Mouse (Mus musculus) lung, adult 2 months (tissue): ENCODE measurements around the gene BC029722. TPM values are rescaled to one million over a fixed set of nuclear protein-coding genes. Genes with fewer than 3 reads are reported as not detected.

Experiments used
- DNase-seq: peaks from one replicate; pipeline ENCODE4 v3.0.0; 2022
- H3K4me1 ChIP-seq: fragments of 200-500 bp; 2 replicates; pipeline ENCODE4 v1.6.1; 2011; ENCODE audit warnings: low read length; ENCODE audit not compliant: control insufficient read depth, insufficient read depth
- H3K4me3 ChIP-seq: fragments of 200-500 bp; replicated peaks from 2 replicates; pipeline ENCODE3; 2011; ENCODE audit warnings: low read depth, mild to moderate bottlenecking, control low read depth, low read length; ENCODE audit errors: extremely low read depth
- CTCF ChIP-seq: fragments of 200-500 bp; IDR thresholded peaks from 2 replicates; pipeline ENCODE4 v1.5.1; 2011; ENCODE audit warnings: mild to moderate bottlenecking, low read length, control low read depth; ENCODE audit not compliant: insufficient read depth
- POLR2A ChIP-seq: fragments of 200-500 bp; IDR thresholded peaks from 2 replicates; pipeline ENCODE4 v1.6.1; 2011; ENCODE audit warnings: low read depth, mild to moderate bottlenecking, control low read depth, low read length, borderline replicate concordance; ENCODE audit errors: extremely low read depth
- WGBS: fragments of 180-500 bp; shearing (Covaris S2); methylation state at CpG from one replicate; pipeline ENCODE4 v1.1.7; 2018; 5-methylcytosine and 5-hydroxymethylcytosine counted together
- polyA plus RNA-seq: library from polyadenylated mRNA; depleted of rRNA; stranded (reverse); fragments of >200 nt; gene quantifications from 2 replicates; pipeline ENCODE4 v1.2.3, GENCODE M21; 2012

Gene BC029722
- polyA plus RNA-seq, 1 experiment, result 57.4 TPM

DNA sequence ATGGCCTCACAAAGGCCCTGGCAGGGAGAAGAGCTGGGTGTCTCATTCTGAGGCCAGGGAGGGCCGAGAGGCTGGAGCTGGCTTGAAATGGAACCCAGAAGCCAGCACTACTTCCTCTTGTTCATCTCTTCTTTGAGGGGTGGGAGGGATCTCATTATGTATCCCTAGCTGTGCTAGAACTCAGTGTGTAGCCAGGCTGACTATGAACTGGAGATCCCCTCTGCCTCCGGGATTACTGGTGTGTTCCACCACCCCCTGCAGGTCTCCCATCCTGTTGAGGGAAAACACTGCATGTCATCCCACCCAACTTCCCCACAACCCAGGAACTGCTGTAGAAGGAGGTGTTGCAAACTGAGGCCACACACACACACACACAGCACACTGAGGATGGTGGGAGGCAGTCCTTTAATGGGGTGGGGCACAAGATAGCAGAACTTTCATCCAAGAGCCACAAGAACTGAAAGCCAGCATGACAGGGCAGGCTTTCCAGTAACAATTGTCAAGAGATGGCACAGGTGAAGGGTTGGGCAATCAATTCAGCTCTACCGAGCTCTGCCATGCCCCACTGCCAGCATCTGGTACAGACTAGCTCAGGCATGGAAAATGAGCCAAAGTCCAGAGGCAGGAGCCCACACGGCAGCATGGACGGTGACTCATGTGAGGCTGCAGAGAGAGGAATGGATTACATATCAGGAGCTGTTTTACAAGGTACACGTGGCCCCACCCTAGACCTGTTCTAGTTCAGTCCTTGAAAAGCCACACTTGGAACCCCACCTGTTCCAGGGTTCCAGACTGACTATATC is 424 bp upstream of the BC029722 start:
- 61% methylated on average over 6 of the region's 6 CpGs for WGBS
- no peak for DNase-seq
- H3K4me3 ChIP-seq, result peak overlapping the region; percentile 37
- TF ChIP-seq CTCF, result no peak
- TF ChIP-seq POLR2A, result no peak
- peaks cover 6% of the 10 kb centered on the region for H3K4me1 ChIP-seq

DNA sequence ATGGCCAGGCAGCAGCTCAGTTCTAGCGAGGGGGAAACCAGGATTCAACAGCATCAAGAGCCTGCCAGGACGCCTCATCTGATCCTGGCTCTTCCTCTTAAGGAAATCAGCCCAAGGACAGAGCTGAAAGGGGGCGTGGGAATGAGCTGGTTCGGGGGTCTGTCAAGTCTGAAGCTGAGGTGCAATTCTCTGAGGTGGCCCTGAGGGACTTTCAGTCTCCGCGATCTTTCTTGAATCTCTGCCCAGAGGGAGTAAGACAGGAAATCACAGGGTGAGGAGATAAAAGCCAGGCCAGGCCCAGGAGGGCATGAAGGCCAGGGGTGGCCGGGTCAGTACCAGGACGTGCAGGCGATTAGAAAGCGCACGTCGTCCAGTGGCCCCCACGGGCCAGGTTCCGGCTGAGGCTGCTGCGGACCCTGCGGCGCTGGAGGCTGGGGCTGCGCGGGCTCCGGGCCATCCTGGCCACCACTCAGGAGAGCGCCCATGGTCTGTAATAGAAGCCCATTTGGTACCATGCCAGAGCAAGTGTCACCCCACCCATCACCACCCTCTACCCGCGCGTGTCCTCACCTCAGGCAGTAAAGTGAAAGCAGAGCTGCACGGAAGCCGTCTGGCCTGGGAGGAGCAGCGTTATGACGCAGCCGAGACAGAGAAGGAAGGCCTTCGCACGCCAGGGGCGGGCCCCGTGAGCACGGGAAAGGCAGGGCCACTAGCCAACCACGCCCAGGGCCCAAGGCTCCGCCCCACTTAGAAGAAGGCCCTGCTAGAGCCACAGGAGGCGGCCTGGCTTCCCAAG is 432 bp downstream of the BC029722 start:
- DNase-seq, result peak; percentile 95
- TF ChIP-seq POLR2A (peak; percentile 97; the same call in 1 of the 2 replicates), CTCF (no peak)
- WGBS, result under 1% methylated on average over 37 of the region's 37 CpGs
- peaks cover 6% of the 10 kb centered on the region for H3K4me1 ChIP-seq
- H3K4me3 ChIP-seq, result peak overlapping the region; percentile 80

DNA sequence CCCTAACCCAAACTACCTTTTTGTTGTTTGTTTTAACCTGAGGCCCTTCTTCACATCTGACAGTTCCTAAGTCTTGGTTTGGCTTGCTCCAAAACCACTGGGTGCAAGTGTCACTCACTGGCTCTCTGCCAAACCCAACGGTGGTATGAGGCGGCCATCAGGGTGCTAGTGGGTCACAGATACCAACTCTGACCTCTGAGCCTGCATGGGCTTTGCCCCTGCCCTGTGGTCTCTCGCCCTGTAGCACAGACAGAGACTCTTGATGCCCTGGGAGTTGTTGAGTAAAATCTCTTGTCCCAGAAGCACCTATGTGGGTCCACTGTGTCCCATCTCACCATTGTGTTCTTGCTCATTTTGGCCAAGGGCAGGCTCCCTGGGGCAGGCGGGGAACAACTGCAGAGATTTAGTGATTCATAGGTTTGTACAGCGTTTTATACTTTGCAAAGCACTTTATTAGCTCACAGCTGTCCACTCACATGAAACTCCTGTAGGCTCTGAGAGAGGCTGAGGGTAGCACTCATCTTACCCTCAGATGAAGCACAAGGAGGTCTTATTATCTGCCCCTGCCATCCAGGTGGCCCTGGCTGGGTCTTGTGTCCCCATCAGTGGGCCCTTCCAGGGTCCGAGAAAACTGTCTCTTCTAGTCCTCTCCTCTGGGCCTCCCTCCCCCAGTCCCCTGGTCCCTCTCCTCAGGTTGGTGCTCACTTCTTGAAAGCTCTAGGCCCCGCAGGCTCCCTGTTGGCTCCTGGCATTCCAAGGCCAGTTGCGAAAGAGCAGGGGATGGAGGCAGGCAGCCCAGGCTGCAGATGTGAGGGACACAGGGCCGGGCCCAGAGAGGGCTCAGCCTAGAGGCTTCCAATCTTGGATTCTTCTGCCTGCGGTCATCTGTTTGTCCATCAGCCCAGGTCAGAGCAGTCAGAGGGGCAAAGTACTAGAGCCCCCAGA is 1.7 kb downstream of the BC029722 start:
- DNase-seq, result no peak

DNA sequence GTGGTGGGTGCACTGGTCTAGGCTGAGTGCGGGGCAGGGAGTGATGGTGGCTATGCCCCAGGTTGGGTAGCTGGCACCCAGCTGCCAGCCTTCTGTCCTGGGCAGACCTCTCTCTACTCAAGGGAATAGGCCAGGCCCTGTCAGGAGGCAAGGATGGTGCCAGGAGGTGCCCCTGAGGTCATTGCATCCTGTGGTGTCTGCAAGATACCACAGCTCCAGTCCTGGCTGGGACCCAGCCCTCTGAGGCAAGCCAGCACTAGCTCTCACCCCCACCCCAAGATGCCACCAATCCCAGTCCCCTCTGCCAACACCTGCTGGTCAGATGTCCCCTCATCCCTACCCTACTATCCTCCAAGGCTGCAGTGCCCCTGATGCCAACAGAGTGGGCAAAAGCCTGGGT is 3.0 kb downstream of the BC029722 start:
- DNase-seq, result no peak
- WGBS, result 92% methylated on average over 1 of the region's 1 CpGs
- Histone ChIP-seq H3K4me3 (no peak overlapping the region), H3K4me1 (peaks cover 6% of the 10 kb centered on the region)
- TF ChIP-seq CTCF (no peak), POLR2A (no peak)

More for the DNA sequence above, 1.7 kb downstream of the BC029722 start:
- Histone ChIP-seq H3K4me3 (no peak overlapping the region), H3K4me1 (peaks cover 6% of the 10 kb centered on the region)
- no peak for TF ChIP-seq POLR2A
- no peak for TF ChIP-seq CTCF
- WGBS, result 71% methylated on average over 10 of the region's 10 CpGs

DNA sequence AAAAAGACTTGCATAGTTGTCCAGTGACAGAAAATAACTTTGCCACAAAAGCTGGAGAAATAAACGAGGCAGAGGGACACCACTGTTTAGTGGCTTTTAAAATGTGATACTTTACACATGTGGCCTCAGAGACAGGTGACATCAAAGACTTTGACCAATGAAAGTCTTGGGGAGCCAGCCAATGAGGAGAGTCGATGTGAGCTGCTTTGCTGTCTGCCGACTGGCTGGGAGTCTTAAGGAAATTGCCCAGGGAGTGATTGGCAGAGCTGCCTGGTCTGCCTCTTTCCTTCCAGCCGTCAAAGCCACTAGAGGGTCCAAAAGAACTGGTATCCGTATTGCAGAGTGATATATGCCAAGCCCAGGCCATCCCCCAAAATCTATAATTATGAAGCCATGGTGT is 4.4 kb downstream of the BC029722 start:
- no peak for TF ChIP-seq CTCF
- TF ChIP-seq POLR2A, result no peak
- WGBS, result 27% methylated on average over 5 of the region's 5 CpGs
- Histone ChIP-seq H3K4me1 (peaks cover 6% of the 10 kb centered on the region), H3K4me3 (no peak overlapping the region)
- no peak for DNase-seq

DNA sequence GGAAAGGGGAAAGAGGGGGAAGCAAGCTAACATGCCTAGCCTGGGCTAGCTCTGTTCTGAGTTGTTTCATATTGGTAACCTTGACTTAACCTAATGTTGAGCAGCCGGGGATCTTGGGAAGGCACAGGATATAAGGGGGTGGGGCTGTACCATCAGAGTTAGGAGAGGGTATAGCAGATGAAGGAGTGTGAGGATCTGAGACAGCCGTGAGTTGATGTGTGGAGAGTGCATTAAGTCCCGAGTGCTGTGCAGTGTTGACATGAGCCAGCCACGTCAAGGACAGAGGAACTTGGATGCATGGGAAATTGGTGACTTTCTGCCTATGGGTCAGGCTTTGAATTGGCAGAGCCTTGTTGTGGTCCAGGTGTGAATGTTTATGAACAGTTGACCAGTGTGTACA is 6.6 kb downstream of the BC029722 start:
- no peak for DNase-seq
- no peak for TF ChIP-seq CTCF
- no peak for TF ChIP-seq POLR2A
- WGBS, result 70% methylated on average over 4 of the region's 4 CpGs
- no peak overlapping the region for H3K4me3 ChIP-seq
- H3K4me1 ChIP-seq, result no peaks in the 10 kb centered on the region

DNA sequence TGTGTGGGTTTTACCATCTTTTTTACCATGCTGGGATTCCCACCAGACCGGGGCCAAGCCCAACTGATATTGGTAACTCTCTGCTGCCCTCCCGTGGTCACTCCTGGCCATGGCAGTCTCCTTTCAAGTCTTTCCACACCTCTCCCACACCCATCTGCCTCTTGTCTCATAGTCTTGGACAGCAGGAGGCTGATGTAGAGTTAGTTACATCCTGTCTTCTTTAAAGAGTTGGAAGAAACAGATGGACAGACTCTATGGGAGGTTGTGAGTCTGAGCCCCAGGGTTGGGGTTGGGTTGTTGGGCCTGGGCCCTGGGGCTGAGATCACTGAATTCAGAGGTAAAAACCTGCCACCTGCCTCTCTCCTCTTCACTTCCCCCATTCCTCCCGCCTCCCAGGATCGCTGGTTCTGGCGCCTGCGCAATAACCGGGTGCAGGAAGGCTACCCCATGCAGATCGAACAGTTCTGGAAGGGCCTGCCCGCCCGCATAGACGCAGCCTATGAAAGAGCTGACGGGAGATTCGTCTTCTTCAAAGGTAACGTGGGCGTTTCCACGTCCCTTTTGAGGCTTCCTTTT is 7.3 kb downstream of the BC029722 start:
- 38% methylated on average over 16 of the region's 16 CpGs for WGBS
- Histone ChIP-seq H3K4me1 (no peaks in the 10 kb centered on the region), H3K4me3 (no peak overlapping the region)
- peak; percentile 76 for DNase-seq
- TF ChIP-seq CTCF (peak; percentile 98), POLR2A (no peak)

DNA sequence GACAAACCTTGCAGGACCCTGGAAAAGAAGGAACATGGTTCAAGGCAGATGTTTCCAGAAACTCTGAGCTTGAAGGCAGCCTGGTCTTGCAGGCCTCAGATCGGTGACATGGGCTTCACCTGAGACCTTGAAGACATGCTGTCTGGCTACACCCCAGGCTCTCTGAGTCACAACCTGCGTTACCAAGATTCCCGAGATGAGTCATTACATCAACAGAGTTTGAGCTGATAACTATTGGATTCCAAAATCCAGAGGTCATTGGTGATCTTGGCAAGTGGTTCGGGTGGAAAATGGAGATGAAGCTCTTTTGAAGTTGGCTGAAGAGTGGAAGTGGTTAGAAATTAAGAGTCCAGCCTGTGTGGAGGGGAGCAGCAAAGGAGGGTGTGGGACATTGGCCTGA is 9.6 kb downstream of the BC029722 start:
- WGBS, result 77% methylated on average over 4 of the region's 4 CpGs
- Histone ChIP-seq H3K4me1 (peaks cover 4% of the 10 kb centered on the region), H3K4me3 (no peak overlapping the region)
- no peak for TF ChIP-seq POLR2A
- no peak for TF ChIP-seq CTCF
- no peak for DNase-seq

DNA sequence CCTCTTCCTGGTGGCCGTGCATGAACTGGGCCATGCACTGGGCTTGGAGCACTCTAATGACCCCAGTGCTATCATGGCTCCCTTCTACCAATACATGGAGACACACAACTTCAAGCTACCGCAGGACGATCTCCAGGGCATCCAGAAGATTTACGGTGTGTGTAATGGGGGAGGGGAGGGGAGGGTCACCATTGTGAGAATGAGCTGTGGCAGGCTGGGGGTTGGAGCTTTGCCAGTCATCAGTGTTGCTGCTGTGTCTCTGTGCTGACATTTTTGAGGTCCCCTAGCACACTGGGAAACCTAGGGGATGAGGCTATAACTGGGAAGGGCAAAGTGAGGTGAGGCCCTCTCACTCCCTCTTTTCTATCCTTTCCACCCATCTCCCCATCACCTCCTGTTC is 11.8 kb downstream of the BC029722 start:
- 60% methylated on average over 4 of the region's 4 CpGs for WGBS
- no peak for DNase-seq
- no peak for TF ChIP-seq CTCF
- no peak for TF ChIP-seq POLR2A
- H3K4me3 ChIP-seq, result no peak overlapping the region
- peaks cover 4% of the 10 kb centered on the region for H3K4me1 ChIP-seq

DNA sequence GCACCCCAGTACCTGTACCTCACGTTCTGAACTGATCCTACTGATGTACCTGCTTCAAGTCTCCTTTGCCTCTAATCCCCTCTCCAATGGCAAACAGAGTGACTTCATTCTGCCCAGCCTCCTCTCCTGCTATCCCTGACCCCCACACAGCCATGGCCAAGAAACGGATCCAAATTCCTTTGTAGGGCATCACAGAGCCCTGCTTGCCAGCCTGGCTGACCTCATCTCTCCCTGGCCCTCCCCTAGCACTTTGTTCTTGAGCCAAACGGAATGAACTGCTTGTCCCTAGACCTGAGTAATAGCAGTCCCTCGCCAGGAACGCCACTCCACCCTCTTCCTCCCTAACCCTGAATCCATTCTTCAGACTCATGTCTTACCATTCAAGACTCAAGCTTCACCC is 12.7 kb downstream of the BC029722 start:
- Histone ChIP-seq H3K4me3 (no peak overlapping the region), H3K4me1 (peaks cover 4% of the 10 kb centered on the region)
- WGBS, result 36% methylated on average over 5 of the region's 5 CpGs
- TF ChIP-seq CTCF (no peak), POLR2A (no peak)
- DNase-seq, result no peak
